In the genomic region with DNA sequence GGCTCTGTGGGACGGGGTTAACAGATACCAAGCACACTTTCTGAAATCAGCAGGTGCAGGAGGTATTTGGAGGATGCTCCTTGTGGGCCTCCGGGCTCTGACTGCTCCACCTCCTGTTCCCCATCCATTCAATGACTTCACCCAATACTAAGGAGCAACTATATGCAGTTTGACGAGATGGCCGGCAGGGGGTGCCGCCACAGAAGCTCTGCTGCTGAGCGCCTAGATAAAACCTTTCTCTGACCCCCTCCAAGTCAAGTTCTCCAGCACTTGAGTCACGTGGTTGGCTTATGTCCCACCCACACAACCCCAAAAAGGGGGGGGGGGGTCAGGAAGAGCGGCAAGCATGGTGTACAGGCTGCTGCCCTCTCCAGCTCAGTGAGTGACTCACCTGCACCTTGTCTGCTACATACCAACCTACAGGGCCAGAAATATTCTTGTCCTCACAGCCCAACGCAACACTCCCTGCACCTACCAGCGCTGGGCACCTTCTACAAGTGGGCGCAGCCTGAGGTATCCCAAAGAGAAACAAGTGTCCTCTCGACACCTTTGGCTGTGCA, we compare ENCODE assay signal across 9 mouse cellular contexts. TPM values are rescaled to one million over a fixed set of nuclear protein-coding genes. Genes with fewer than 3 reads are reported as not detected.
DNase-seq lines count a peak whose midpoint lies in the region; ATAC-seq lines count a peak whose summit lies in the region.
"Had no signal": no experiment of that assay in that cellular context is flagged by ENCODE, and none has a peak within 500 bp of the region (broad histone marks: within the 10 kb centered on the region; RNA-seq: fewer than 3 reads in every experiment).

No protein-coding gene starts in this region.

- no peaks in the 10 kb centered on the region for H3K36me3 ChIP-seq in midbrain, embryonic 13.5 days
- H3K36me3 ChIP-seq: heart, embryonic 15.5 days; neural tube, embryonic 12.5 days had no signal

- H3K27me3 ChIP-seq in midbrain, embryonic 13.5 days: no peaks in the 10 kb centered on the region
- H3K27me3 ChIP-seq: heart, embryonic 15.5 days; neural tube, embryonic 12.5 days had no signal

- no peak overlapping the region for H3K4me3 ChIP-seq in midbrain, embryonic 13.5 days (replicated peaks)
- H3K4me3 ChIP-seq: heart, embryonic 15.5 days; neural tube, embryonic 12.5 days had no signal

- peak; percentile 62 for DNase-seq in left cerebral cortex, postnatal 4 days
- no peak for DNase-seq in left cerebral cortex, adult 8-10 months (ENCODE audit: low spot score in 2 of 2)
- peak; percentile 42 for DNase-seq in Muller cell, postnatal 12 days (ENCODE audit: inconsistent ontology term)
- DNase-seq in c-Kit-positive CD71-negative TER-119-negative erythroid progenitor cells, embryonic 14.5 days (ENCODE audit: low read depth): peak; percentile 30
- DNase-seq in urinary bladder, adult 18-20 months (ENCODE audit: low spot score in 2 of 2): no peak

- H3K27ac ChIP-seq in midbrain, embryonic 13.5 days: no peak overlapping the region
- H3K27ac ChIP-seq: heart, embryonic 15.5 days; neural tube, embryonic 12.5 days had no signal

- no peak overlapping the region for H3K9ac ChIP-seq in midbrain, embryonic 13.5 days (replicated peaks)
- H3K9ac ChIP-seq: heart, embryonic 15.5 days; neural tube, embryonic 12.5 days had no signal

- no peak overlapping the region for H3K4me2 ChIP-seq in midbrain, embryonic 13.5 days (replicated peaks)
- H3K4me2 ChIP-seq: heart, embryonic 15.5 days; neural tube, embryonic 12.5 days had no signal

- intact Hi-C loops in left cerebral cortex, postnatal 4 days (cut with DNase I): no loop called here

- ATAC-seq in granulocyte monocyte progenitor cell, adult 5-6 weeks (replicated peaks; ENCODE audit: poor library complexity, severe bottlenecking): peak; percentile 68
- ATAC-seq in midbrain, embryonic 13.5 days: peak; percentile 27; the same call in 1 of the 2 replicates

- no peaks in the 10 kb centered on the region for H3K9me3 ChIP-seq in midbrain, embryonic 13.5 days
- H3K9me3 ChIP-seq: heart, embryonic 15.5 days; neural tube, embryonic 12.5 days had no signal

- 39% methylated on average over 12 of the region's 12 CpGs for WGBS in midbrain, embryonic 13.5 days

- peaks cover 4% of the 10 kb centered on the region; the same call in 1 of the 2 replicates for H3K4me1 ChIP-seq in midbrain, embryonic 13.5 days (replicated peaks)
- H3K4me1 ChIP-seq: neural tube, embryonic 12.5 days had no signal

RNA-seq across cellular contexts. Expression of a gene that starts 40.5 kb away (rescaled TPM):
- total RNA-seq in left cerebral cortex, postnatal 4 days (2021): 10 to 100 TPM; 62.3 to 64.6 TPM
- total RNA-seq in left cerebral cortex, adult 8-10 months (2022): 100 to 1,000 TPM; 179 to 198 (median 184) TPM
- total RNA-seq in granulocyte monocyte progenitor cell, adult 5-6 weeks (2014; fragmentation: Nextera tagmentation): not detected in 2 replicates
- not detected in 2 replicates for total RNA-seq in granulocyte monocyte progenitor cell, adult 5-6 weeks (2017)
- 7.6 and 8.6 TPM in 2 replicates for polyA plus RNA-seq in midbrain, embryonic 13.5 days (2015; fragmentation: Nextera tagmentation; extraction: Ambion mirVana)

Comparison
In these comparisons a context has a peak if more than half of its experiments do, and no peak if none do; other contexts are left out.
1. DNase-seq: peak in left cerebral cortex, postnatal 4 days (single experiment), Muller cell, postnatal 12 days (single experiment) and c-Kit-positive CD71-negative TER-119-negative erythroid progenitor cells, embryonic 14.5 days (single experiment); none in left cerebral cortex, adult 8-10 months (0 of 2) and urinary bladder, adult 18-20 months (0 of 2).
2. RNA of a gene that starts 40.5 kb away (total RNA-seq): 179 to 198 TPM in left cerebral cortex, adult 8-10 months and 62.3 to 64.6 TPM in left cerebral cortex, postnatal 4 days; not detected in granulocyte monocyte progenitor cell, adult 5-6 weeks; every median in the first group is over 10 times any median in the second.